In genomic region chr11:61747161-61747560, GRCm38 (mm10) we compare ENCODE assay signal across 23 mouse cellular contexts. TPM values are rescaled to one million over a fixed set of nuclear protein-coding genes. Genes with fewer than 3 reads are reported as not detected.
DNase-seq lines count a peak whose midpoint lies in the region; ATAC-seq lines count a peak whose summit lies in the region.
"Had no signal": no experiment of that assay in that cellular context is flagged by ENCODE, and none has a peak within 500 bp of the region (broad histone marks: within the 10 kb centered on the region; RNA-seq: fewer than 3 reads in every experiment).

No protein-coding gene starts in this region.

- H3K9me3 ChIP-seq in embryonic facial prominence, embryonic 14.5 days (ENCODE audit: control insufficient read depth, low read length) = no peaks in the 10 kb centered on the region
- H3K9me3 ChIP-seq in embryonic facial prominence, embryonic 10.5 days = no peaks in the 10 kb centered on the region
- H3K9me3 ChIP-seq in kidney, embryonic 16.5 days (ENCODE audit: low read length) = no peaks in the 10 kb centered on the region
- no peaks in the 10 kb centered on the region for H3K9me3 ChIP-seq in heart, embryonic 11.5 days (replicated peaks; ENCODE audit: control insufficient read depth, low read length)
- H3K9me3 ChIP-seq: forebrain, embryonic 15.5 days; G1E; heart, embryonic 12.5 days; hindbrain, embryonic 10.5 days; hindbrain, embryonic 15.5 days had no signal

- H3K4me3 ChIP-seq in embryonic facial prominence, embryonic 14.5 days (ENCODE audit: low read depth, low read length) = no peak overlapping the region
- H3K4me3 ChIP-seq in embryonic facial prominence, embryonic 10.5 days = no peak overlapping the region
- H3K4me3 ChIP-seq in kidney, embryonic 16.5 days (ENCODE audit: low read length) = no peak overlapping the region
- no peak overlapping the region for H3K4me3 ChIP-seq in heart, embryonic 11.5 days (ENCODE audit: low read depth, low read length)
- H3K4me3 ChIP-seq: forebrain, embryonic 15.5 days; heart, adult 2 months; heart, embryonic 12.5 days; hindbrain, embryonic 10.5 days; hindbrain, embryonic 15.5 days had no signal

- 67% methylated on average over 3 of the region's 3 CpGs for WGBS in embryonic facial prominence, embryonic 14.5 days
- 78% methylated on average over 3 of the region's 3 CpGs for WGBS in embryonic facial prominence, embryonic 10.5 days
- WGBS in kidney, embryonic 16.5 days = 67% methylated on average over 3 of the region's 3 CpGs
- 81% methylated on average over 3 of the region's 3 CpGs for WGBS in heart, embryonic 11.5 days (ENCODE audit: insufficient replicate concordance)

- H3K27me3 ChIP-seq in embryonic facial prominence, embryonic 14.5 days (replicated peaks; ENCODE audit: control insufficient read depth, insufficient read depth, low read length) = no peaks in the 10 kb centered on the region
- H3K27me3 ChIP-seq in embryonic facial prominence, embryonic 10.5 days (replicated peaks; ENCODE audit: low read depth, poor library complexity, severe bottlenecking) = no peaks in the 10 kb centered on the region
- no peaks in the 10 kb centered on the region for H3K27me3 ChIP-seq in kidney, embryonic 16.5 days (ENCODE audit: insufficient read depth, low read length)
- no peaks in the 10 kb centered on the region for H3K27me3 ChIP-seq in heart, embryonic 11.5 days (ENCODE audit: control insufficient read depth, insufficient read depth, low read length)
- H3K27me3 ChIP-seq: forebrain, embryonic 15.5 days; heart, embryonic 12.5 days; hindbrain, embryonic 15.5 days had no signal

- peak; percentile 5 for DNase-seq in embryonic facial prominence, embryonic 14.5 days (ENCODE audit: low spot score)
- DNase-seq in embryonic facial prominence, embryonic 10.5 days (ENCODE audit: low spot score) = no peak
- peak; percentile 22 for DNase-seq in kidney, adult 9 months
- DNase-seq in lung, postnatal 10 days = peak; percentile 19
- DNase-seq in lung, postnatal 36 days = no peak
- DNase-seq: adrenal gland, adult 2 months; adrenal gland, postnatal 36 days; B cell, adult 2 months; cerebellum, adult 8-10 months; gastrocnemius, postnatal 10 days; heart, adult 2 months had no signal

- no peak overlapping the region for H3K4me2 ChIP-seq in embryonic facial prominence, embryonic 14.5 days (ENCODE audit: low read depth, low read length)
- H3K4me2 ChIP-seq in kidney, embryonic 16.5 days (replicated peaks; ENCODE audit: low read depth, low read length) = no peak overlapping the region
- no peak overlapping the region for H3K4me2 ChIP-seq in heart, embryonic 11.5 days
- H3K4me2 ChIP-seq: forebrain, embryonic 15.5 days; heart, embryonic 12.5 days; hindbrain, embryonic 15.5 days had no signal

- no peak overlapping the region for H3K27ac ChIP-seq in embryonic facial prominence, embryonic 14.5 days (replicated peaks; ENCODE audit: low read depth, low read length)
- H3K27ac ChIP-seq in embryonic facial prominence, embryonic 10.5 days (replicated peaks) = no peak overlapping the region
- H3K27ac ChIP-seq in kidney, embryonic 16.5 days (ENCODE audit: low read length) = no peak overlapping the region
- H3K27ac ChIP-seq in heart, embryonic 11.5 days (ENCODE audit: low read depth, low read length) = no peak overlapping the region
- H3K27ac ChIP-seq: forebrain, embryonic 15.5 days; heart, adult 2 months; hindbrain, embryonic 10.5 days; hindbrain, embryonic 15.5 days had no signal

- no peak for ATAC-seq in embryonic facial prominence, embryonic 14.5 days (ENCODE audit: low read depth)
- no peak for ATAC-seq in kidney, embryonic 16.5 days (ENCODE audit: low FRiP score, low TSS enrichment)
- no peak for ATAC-seq in heart, embryonic 11.5 days (replicated peaks; ENCODE audit: insufficient number of reproducible peaks, low FRiP score, low TSS enrichment)
- ATAC-seq: CD4-positive, CD25-positive, alpha-beta regulatory T cell, adult 4 months; forebrain, embryonic 15.5 days; inflammation-experienced regulatory T-cells, adult 6 months; intestine, postnatal 0 days had no signal

- no peak overlapping the region for H3K9ac ChIP-seq in embryonic facial prominence, embryonic 14.5 days (ENCODE audit: low read depth, low read length)
- H3K9ac ChIP-seq in kidney, embryonic 16.5 days (replicated peaks; ENCODE audit: low read length) = no peak overlapping the region
- no peak overlapping the region for H3K9ac ChIP-seq in heart, embryonic 11.5 days (ENCODE audit: low read depth, low read length)
- H3K9ac ChIP-seq: forebrain, embryonic 15.5 days; heart, embryonic 12.5 days; hindbrain, embryonic 15.5 days had no signal

- peaks cover 77% of the 10 kb centered on the region for H3K36me3 ChIP-seq in embryonic facial prominence, embryonic 14.5 days (ENCODE audit: control insufficient read depth, insufficient read depth, low read length)
- H3K36me3 ChIP-seq in embryonic facial prominence, embryonic 10.5 days (replicated peaks) = peaks cover 95% of the 10 kb centered on the region
- peaks cover 50% of the 10 kb centered on the region for H3K36me3 ChIP-seq in kidney, embryonic 16.5 days (ENCODE audit: insufficient read depth, low read length)
- peaks cover 7% of the 10 kb centered on the region for H3K36me3 ChIP-seq in heart, embryonic 11.5 days (ENCODE audit: control insufficient read depth, insufficient read depth, low read length)

- H3K4me1 ChIP-seq in embryonic facial prominence, embryonic 14.5 days (ENCODE audit: control insufficient read depth, insufficient read depth, low read length) = no peaks in the 10 kb centered on the region
- H3K4me1 ChIP-seq in embryonic facial prominence, embryonic 10.5 days = no peaks in the 10 kb centered on the region
- H3K4me1 ChIP-seq in kidney, embryonic 16.5 days (ENCODE audit: insufficient read depth, low read length) = no peaks in the 10 kb centered on the region
- H3K4me1 ChIP-seq in heart, embryonic 11.5 days (ENCODE audit: control insufficient read depth, insufficient read depth, low read length) = no peaks in the 10 kb centered on the region
- H3K4me1 ChIP-seq: forebrain, embryonic 15.5 days; heart, embryonic 12.5 days; hindbrain, embryonic 15.5 days had no signal

RNA-seq across cellular contexts. Expression of gene Prpsap2, which starts 14.7 kb away (rescaled TPM):
- polyA plus RNA-seq in embryonic facial prominence, embryonic 14.5 days (2014; fragmentation: Nextera tagmentation; extraction: Ambion mirVana) = 24.2 and 27.3 TPM in 2 replicates
- 34.9 and 37.4 TPM in 2 replicates for polyA plus RNA-seq in embryonic facial prominence, embryonic 10.5 days (2016; fragmentation: Nextera tagmentation; extraction: Ambion mirVana)
- 31.7 and 33.3 TPM in 2 replicates for polyA plus RNA-seq in kidney, embryonic 16.5 days (2015; fragmentation: Nextera tagmentation; extraction: Ambion mirVana)
- polyA plus RNA-seq in heart, embryonic 11.5 days (2014; fragmentation: Nextera tagmentation; extraction: Ambion mirVana) = 13.8 and 16.2 TPM in 2 replicates

RNA-seq across cellular contexts. Expression of gene Slc5a10, which starts 26.5 kb away (rescaled TPM):
- 0.13 TPM in 1 of 2 replicates, not detected in the other for polyA plus RNA-seq in embryonic facial prominence, embryonic 14.5 days (2014; fragmentation: Nextera tagmentation; extraction: Ambion mirVana)
- polyA plus RNA-seq in embryonic facial prominence, embryonic 10.5 days (2016; fragmentation: Nextera tagmentation; extraction: Ambion mirVana) = 0.14 TPM in 1 of 2 replicates, not detected in the other
- polyA plus RNA-seq in kidney, embryonic 16.5 days (2015; fragmentation: Nextera tagmentation; extraction: Ambion mirVana) = 0.80 and 1.1 TPM in 2 replicates
- not detected in 2 replicates for polyA plus RNA-seq in heart, embryonic 11.5 days (2014; fragmentation: Nextera tagmentation; extraction: Ambion mirVana)
- polyA plus RNA-seq: CD4-positive, CD25-positive, alpha-beta regulatory T cell, adult 4 months; embryonic facial prominence, embryonic 11.5 days; forebrain, embryonic 11.5 days; forebrain, embryonic 15.5 days; G1E; heart, adult 2 months; heart, embryonic 12.5 days; hindbrain, embryonic 10.5 days; hindbrain, embryonic 15.5 days had no signal

Comparison
In these comparisons a context has a peak if more than half of its experiments do, and no peak if none do; other contexts are left out.
1. DNase-seq: peak in embryonic facial prominence, embryonic 14.5 days (single experiment), kidney, adult 9 months (single experiment) and lung, postnatal 10 days (single experiment); none in embryonic facial prominence, embryonic 10.5 days (single experiment) and lung, postnatal 36 days (single experiment).